Mouse (Mus musculus) lung, postnatal 0 days (tissue): ENCODE results near the gene Mtor. TPM values are rescaled to one million over a fixed set of nuclear protein-coding genes. Genes with fewer than 3 reads are reported as not detected.

Source experiments
- ATAC-seq: fragments of 200-750 bp; cut with Nextera tagmentation; 2 replicates; pipeline ENCODE4 v1.8.0; 2017; ENCODE audit warnings: moderate library complexity
- DNase-seq: peaks from one replicate; pipeline ENCODE4 v3.0.0-alpha.2; 2016; ENCODE audit warnings: low spot score
- H3K27ac ChIP-seq: fragments of 300-500 bp; sonication (generic); 2 replicates; pipeline ENCODE4 v1.5.1; 2014; ENCODE audit warnings: antibody characterized with exemption, mild to moderate bottlenecking, low read length, mixed read lengths
- H3K27me3 ChIP-seq: fragments of 300-500 bp; sonication (generic); replicated peaks from 2 replicates; pipeline ENCODE4 v1.6.1; 2014; ENCODE audit warnings: low read length, mixed read lengths; ENCODE audit not compliant: insufficient read depth
- H3K36me3 ChIP-seq: fragments of 300-500 bp; sonication (generic); 2 replicates; pipeline ENCODE4 v1.6.1; 2014; ENCODE audit warnings: low read length, mixed read lengths; ENCODE audit not compliant: insufficient read depth
- H3K4me1 ChIP-seq: fragments of 300-500 bp; sonication (generic); 2 replicates; pipeline ENCODE4 v1.6.1; 2014; ENCODE audit warnings: antibody characterized with exemption, low read depth, low read length, mixed read lengths; ENCODE audit not compliant: insufficient read depth
- H3K4me2 ChIP-seq: fragments of 300-500 bp; sonication (generic); replicated peaks from 2 replicates; pipeline ENCODE4 v1.6.1; 2014; ENCODE audit warnings: low read depth, mild to moderate bottlenecking, low read length, moderate library complexity, mixed read lengths
- H3K4me3 ChIP-seq: fragments of 300-500 bp; sonication (generic); 2 replicates; pipeline ENCODE4 v1.5.1; 2014; ENCODE audit warnings: low read depth, low read length
- H3K9ac ChIP-seq: fragments of 300-500 bp; sonication (generic); replicated peaks from 2 replicates; pipeline ENCODE4 v1.6.1; 2014; ENCODE audit warnings: low read depth, mild to moderate bottlenecking
- H3K9me3 ChIP-seq: fragments of 300-500 bp; sonication (generic); 2 replicates; pipeline ENCODE4 v1.6.1; 2016; ENCODE audit warnings: low read length, mixed read lengths
- CTCF ChIP-seq: IDR thresholded peaks from 2 replicates; pipeline ENCODE4 v1.5.1; 2016; ENCODE audit warnings: antibody characterized with exemption, mild to moderate bottlenecking
- EP300 ChIP-seq: IDR thresholded peaks from 2 replicates; pipeline ENCODE4 v1.6.1; 2016; ENCODE audit warnings: antibody characterized with exemption, mild to moderate bottlenecking, control low read depth
- WGBS: fragments of 180-500 bp; shearing (Covaris S2); extraction: QIAGEN DNeasy Blood & Tissue Kit; methylation state at CpG from one replicate; pipeline ENCODE4 v1.1.7; 2014; 5-methylcytosine and 5-hydroxymethylcytosine counted together
- polyA plus RNA-seq: library from polyadenylated mRNA; unstranded; fragments of >200 nt; fragmentation: Nextera tagmentation; extraction: Ambion mirVana; gene quantifications from 2 replicates; pipeline ENCODE4 v1.2.1, GENCODE M21; 2015

Mtor gene
- polyA plus RNA-seq, 1 experiment from 2014 or later, result 15.8 TPM

GRCm38 (mm10) chr4:148435657-148436330 is 12.6 kb upstream of the Mtor start:
- H3K4me2 ChIP-seq, result no peak overlapping the region
- no peak overlapping the region for H3K4me3 ChIP-seq
- no peaks in the 10 kb centered on the region for H3K27me3 ChIP-seq
- WGBS, result 78% methylated on average over 6 of the region's 6 CpGs
- H3K9me3 ChIP-seq, result no peaks in the 10 kb centered on the region
- no peaks in the 10 kb centered on the region for H3K4me1 ChIP-seq
- DNase-seq, result no peak
- no peak overlapping the region for H3K9ac ChIP-seq
- H3K36me3 ChIP-seq, result no peaks in the 10 kb centered on the region
- ATAC-seq, result no peak
- no peak overlapping the region for H3K27ac ChIP-seq
- no peak for TF ChIP-seq EP300
- TF ChIP-seq CTCF, result peak; percentile 55

GRCm38 (mm10) chr4:148441931-148442330 is 6.5 kb upstream of the Mtor start:
- H3K27me3 ChIP-seq, result no peaks in the 10 kb centered on the region
- no peak overlapping the region for H3K4me3 ChIP-seq
- ATAC-seq, result no peak
- no peaks in the 10 kb centered on the region for H3K36me3 ChIP-seq
- H3K9me3 ChIP-seq, result no peaks in the 10 kb centered on the region
- WGBS, result 90% methylated on average over 5 of the region's 5 CpGs
- DNase-seq, result no peak
- TF ChIP-seq CTCF (no peak), EP300 (no peak)
- H3K27ac ChIP-seq, result no peak overlapping the region
- H3K4me2 ChIP-seq, result no peak overlapping the region
- no peak overlapping the region for H3K9ac ChIP-seq
- H3K4me1 ChIP-seq, result peaks cover 8% of the 10 kb centered on the region; the same call in 1 of the 2 replicates

- Histone ChIP-seq H3K36me3 (no peaks in the 10 kb centered on the region), H3K9me3 (no peaks in the 10 kb centered on the region), H3K27ac (no peak overlapping the region), H3K4me2 (no peak overlapping the region), H3K9ac (no peak overlapping the region), H3K4me1 (peaks cover 8% of the 10 kb centered on the region; the same call in 1 of the 2 replicates), H3K27me3 (no peaks in the 10 kb centered on the region), H3K4me3 (no peak overlapping the region)
- 90% methylated on average over 7 of the region's 7 CpGs for WGBS
- no peak for ATAC-seq
- no peak for DNase-seq
- no peak for TF ChIP-seq CTCF
- TF ChIP-seq EP300, result no peak
Observed at GRCm38 (mm10) chr4:148442598-148442997, 5.8 kb upstream of the Mtor start.

- H3K4me3 ChIP-seq, result peak within 1 kb of the TSS; percentile 84
- H3K27ac ChIP-seq, result peak within 1 kb of the TSS; percentile 79
- DNase-seq, result peak; percentile 93
- no peaks in the 10 kb centered on the region for H3K36me3 ChIP-seq
- peak; percentile 77 for ATAC-seq
- TF ChIP-seq CTCF (peak; percentile 35), EP300 (no peak)
- H3K4me1 ChIP-seq, result peaks cover 8% of the 10 kb centered on the region; the same call in 1 of the 2 replicates
- H3K9ac ChIP-seq, result peak within 1 kb of the TSS; percentile 76
- H3K4me2 ChIP-seq, result peak within 1 kb of the TSS; percentile 75
- 3% methylated on average over 46 of the region's 46 CpGs for WGBS
- no peaks in the 10 kb centered on the region for H3K27me3 ChIP-seq
- no peaks in the 10 kb centered on the region for H3K9me3 ChIP-seq
Observed at GRCm38 (mm10) chr4:148444250-148444967, 4.0 kb upstream of the Mtor start, which contains the start of gene Ubiad1. Gene Ubiad1 (minus strand): TSS chr4:148444771.

DNA sequence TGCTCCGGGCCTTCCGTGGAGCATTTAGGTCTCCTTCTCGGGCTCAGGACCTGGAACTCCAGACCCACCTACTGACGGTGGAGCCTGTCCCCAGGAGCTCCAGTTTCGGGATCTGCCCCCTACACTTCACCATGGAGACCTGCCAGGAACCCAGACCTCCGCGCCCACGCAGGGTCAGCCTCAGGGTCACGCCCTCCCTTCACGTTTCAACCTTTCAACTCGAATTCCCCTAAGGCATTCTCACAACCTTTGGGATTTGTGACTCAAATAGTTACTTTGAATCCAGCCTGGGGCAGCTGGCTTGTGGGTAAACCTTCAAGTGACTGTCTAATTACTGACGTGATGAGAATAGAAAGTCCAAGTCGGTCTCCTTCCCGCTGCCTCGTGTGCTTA is 438 bp downstream of the Mtor start:
- TF ChIP-seq EP300, result no peak
- no peak for TF ChIP-seq CTCF
- peak overlapping the region; percentile 83 for H3K4me2 ChIP-seq
- H3K9ac ChIP-seq, result peak overlapping the region; percentile 84
- H3K4me1 ChIP-seq, result peaks cover 3% of the 10 kb centered on the region; the same call in 1 of the 2 replicates
- DNase-seq (peak; percentile 35), ATAC-seq (peak; percentile 6; the same call in 1 of the 2 replicates)
- H3K36me3 ChIP-seq, result peaks cover 4% of the 10 kb centered on the region
- H3K27ac ChIP-seq, result peak overlapping the region; percentile 64; the same call in 1 of the 2 replicates
- no peaks in the 10 kb centered on the region for H3K9me3 ChIP-seq
- under 1% methylated on average over 13 of the region's 15 CpGs for WGBS
- peak overlapping the region; percentile 90 for H3K4me3 ChIP-seq
- no peaks in the 10 kb centered on the region for H3K27me3 ChIP-seq

GRCm38 (mm10) chr4:148453707-148454106 is 5.3 kb downstream of the Mtor start:
- DNase-seq (no peak), ATAC-seq (no peak)
- WGBS, result 93% methylated on average over 11 of the region's 11 CpGs
- Histone ChIP-seq H3K9me3 (no peaks in the 10 kb centered on the region), H3K36me3 (peaks cover 37% of the 10 kb centered on the region), H3K27me3 (no peaks in the 10 kb centered on the region), H3K27ac (no peak overlapping the region), H3K4me1 (no peaks in the 10 kb centered on the region), H3K4me3 (no peak overlapping the region), H3K9ac (no peak overlapping the region), H3K4me2 (no peak overlapping the region)
- no peak for TF ChIP-seq EP300
- TF ChIP-seq CTCF, result no peak
